Mouse (Mus musculus): ENCODE results near the gene Abcc8. TPM values are rescaled to one million over a fixed set of nuclear protein-coding genes. Genes with fewer than 3 reads are reported as not detected.

The Abcc8 gene
- polyA plus RNA-seq, 1 experiment from 2014 or later = 7.0 TPM

DNA sequence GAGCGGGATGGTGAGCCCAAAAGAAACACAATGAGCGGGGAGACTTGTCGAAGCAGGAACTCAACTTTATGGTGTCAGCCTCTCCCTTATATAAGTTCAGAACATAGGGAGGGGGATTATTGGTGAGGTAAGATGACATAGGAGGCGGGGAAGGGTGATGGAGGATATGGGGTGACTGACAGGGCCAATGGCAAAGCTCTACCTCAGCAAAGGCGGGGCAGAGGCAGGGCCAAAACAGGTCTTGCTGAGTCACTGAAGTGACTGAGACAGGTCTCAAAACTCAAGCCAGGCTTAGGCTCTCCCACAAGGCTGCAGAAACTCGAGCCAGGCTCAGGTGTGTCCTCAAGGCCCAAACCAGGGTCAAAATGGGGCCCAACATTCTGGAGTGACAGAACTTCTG, 93.5 kb downstream of the Abcc8 start:
- WGBS = 81% methylated on average over 6 of the region's 6 CpGs
- no peak overlapping the region for H3K9ac ChIP-seq (replicated peaks; ENCODE audit: low read depth, low read length)
- no peak overlapping the region for H3K27ac ChIP-seq (ENCODE audit: low read length)
- H3K27me3 ChIP-seq (ENCODE audit: control insufficient read depth, insufficient read depth, low read length) = no peaks in the 10 kb centered on the region
- no peak overlapping the region for H3K4me2 ChIP-seq (replicated peaks; ENCODE audit: low read depth, low read length)
- no peaks in the 10 kb centered on the region for H3K4me1 ChIP-seq (ENCODE audit: control insufficient read depth, insufficient read depth, low read length)
- H3K9me3 ChIP-seq (ENCODE audit: control insufficient read depth, low read depth, low read length) = no peaks in the 10 kb centered on the region
- no peak for ATAC-seq (ENCODE audit: insufficient number of reproducible peaks, insufficient read depth, low FRiP score, low read depth)
- peaks cover 13% of the 10 kb centered on the region; the same call in 1 of the 2 replicates for H3K36me3 ChIP-seq (ENCODE audit: control insufficient read depth, insufficient read depth, low read length)
- H3K4me3 ChIP-seq (ENCODE audit: low read depth, low read length) = no peak overlapping the region

DNA sequence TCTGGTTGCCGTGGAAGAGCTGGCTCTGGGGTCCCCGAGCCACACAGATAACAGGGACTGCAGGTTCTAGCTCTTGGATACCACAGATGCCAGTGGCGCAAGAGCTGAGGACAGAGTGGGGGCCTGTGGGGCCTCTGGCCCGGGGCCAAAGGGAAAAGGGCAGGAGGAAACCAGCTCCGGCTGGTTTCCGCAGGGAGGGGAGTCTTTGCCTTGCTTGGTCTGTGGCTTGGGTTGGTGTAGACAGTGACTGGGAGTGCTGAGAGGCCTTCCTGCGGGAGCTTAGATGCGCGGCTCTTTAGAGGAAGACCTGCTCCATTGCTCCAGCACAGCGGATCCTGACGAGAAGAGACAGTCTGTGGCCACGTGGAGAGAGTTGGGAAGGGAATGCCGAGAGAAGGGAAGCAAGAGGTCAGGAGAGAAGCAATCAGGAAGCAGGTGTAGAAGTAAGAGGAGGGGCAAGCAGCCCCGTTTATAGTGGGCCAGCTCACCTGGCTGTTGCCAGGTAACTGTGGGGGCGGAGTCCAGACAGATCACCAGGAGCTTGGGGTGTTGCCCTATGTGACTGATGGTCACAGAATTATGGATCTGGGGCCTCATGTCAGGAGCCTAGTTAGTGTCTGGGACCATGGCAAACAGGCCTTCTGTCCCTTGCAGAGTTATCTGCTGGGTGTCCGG, 94.9 kb downstream of the Abcc8 start:
- peak; percentile 60 for ATAC-seq (ENCODE audit: insufficient number of reproducible peaks, insufficient read depth, low FRiP score, low read depth)
- H3K9me3 ChIP-seq (ENCODE audit: control insufficient read depth, low read depth, low read length) = no peaks in the 10 kb centered on the region
- peaks cover 18% of the 10 kb centered on the region; the same call in 1 of the 2 replicates for H3K36me3 ChIP-seq (ENCODE audit: control insufficient read depth, insufficient read depth, low read length)
- H3K27me3 ChIP-seq (ENCODE audit: control insufficient read depth, insufficient read depth, low read length) = no peaks in the 10 kb centered on the region
- H3K9ac ChIP-seq (replicated peaks; ENCODE audit: low read depth, low read length) = no peak overlapping the region
- WGBS = 63% methylated on average over 16 of the region's 16 CpGs
- no peak overlapping the region for H3K27ac ChIP-seq (ENCODE audit: low read length)
- no peaks in the 10 kb centered on the region for H3K4me1 ChIP-seq (ENCODE audit: control insufficient read depth, insufficient read depth, low read length)
- H3K4me3 ChIP-seq (ENCODE audit: low read depth, low read length) = no peak overlapping the region
- no peak overlapping the region for H3K4me2 ChIP-seq (replicated peaks; ENCODE audit: low read depth, low read length)

GRCm38 (mm10) chr7:46084024-46084423, 95.8 kb downstream of the Abcc8 start:
- Histone ChIP-seq H3K9ac (replicated peaks; ENCODE audit: low read depth, low read length) (no peak overlapping the region), H3K4me2 (replicated peaks; ENCODE audit: low read depth, low read length) (no peak overlapping the region), H3K4me1 (ENCODE audit: control insufficient read depth, insufficient read depth, low read length) (no peaks in the 10 kb centered on the region), H3K27me3 (ENCODE audit: control insufficient read depth, insufficient read depth, low read length) (no peaks in the 10 kb centered on the region), H3K4me3 (ENCODE audit: low read depth, low read length) (no peak overlapping the region), H3K9me3 (ENCODE audit: control insufficient read depth, low read depth, low read length) (no peaks in the 10 kb centered on the region), H3K27ac (ENCODE audit: low read length) (no peak overlapping the region), H3K36me3 (ENCODE audit: control insufficient read depth, insufficient read depth, low read length) (peaks cover 28% of the 10 kb centered on the region; the same call in 1 of the 2 replicates)
- no peak for ATAC-seq (ENCODE audit: insufficient number of reproducible peaks, insufficient read depth, low FRiP score, low read depth)
- WGBS = 85% methylated on average over 10 of the region's 10 CpGs

DNA sequence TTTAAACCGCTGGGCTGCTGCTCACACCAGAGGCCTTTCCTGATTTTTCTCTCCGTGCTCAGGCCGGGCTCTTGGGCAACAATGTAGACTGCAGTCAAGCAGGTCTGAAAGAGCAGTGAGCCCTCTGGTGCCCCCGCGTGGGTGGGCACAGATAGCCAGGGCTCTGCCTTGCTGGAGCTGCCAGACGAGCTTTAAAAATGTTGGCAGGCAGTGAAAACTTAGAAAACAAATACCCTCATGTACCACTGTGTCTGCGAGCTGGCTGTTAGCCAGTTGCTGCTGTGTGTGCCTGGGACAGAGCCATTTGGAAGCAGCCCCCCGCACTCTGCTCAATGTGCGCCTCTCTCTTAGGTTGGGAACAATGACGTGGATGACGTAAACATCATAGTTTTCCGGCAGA, 102.2 kb downstream of the Abcc8 start:
- Histone ChIP-seq H3K4me1 (ENCODE audit: control insufficient read depth, insufficient read depth, low read length) (no peaks in the 10 kb centered on the region), H3K9me3 (ENCODE audit: control insufficient read depth, low read depth, low read length) (no peaks in the 10 kb centered on the region), H3K4me3 (ENCODE audit: low read depth, low read length) (no peak overlapping the region), H3K9ac (replicated peaks; ENCODE audit: low read depth, low read length) (no peak overlapping the region), H3K27me3 (ENCODE audit: control insufficient read depth, insufficient read depth, low read length) (no peaks in the 10 kb centered on the region), H3K27ac (ENCODE audit: low read length) (no peak overlapping the region), H3K4me2 (replicated peaks; ENCODE audit: low read depth, low read length) (no peak overlapping the region), H3K36me3 (ENCODE audit: control insufficient read depth, insufficient read depth, low read length) (peaks cover 46% of the 10 kb centered on the region)
- no peak for ATAC-seq (ENCODE audit: insufficient number of reproducible peaks, insufficient read depth, low FRiP score, low read depth)
- WGBS = 86% methylated on average over 12 of the region's 12 CpGs

- H3K4me3 ChIP-seq (ENCODE audit: low read depth, low read length) = no peak overlapping the region
- H3K36me3 ChIP-seq (ENCODE audit: control insufficient read depth, insufficient read depth, low read length) = peaks cover 43% of the 10 kb centered on the region
- H3K9ac ChIP-seq (replicated peaks; ENCODE audit: low read depth, low read length) = no peak overlapping the region
- H3K4me2 ChIP-seq (replicated peaks; ENCODE audit: low read depth, low read length) = no peak overlapping the region
- 80% methylated on average over 7 of the region's 7 CpGs for WGBS
- no peaks in the 10 kb centered on the region for H3K9me3 ChIP-seq (ENCODE audit: control insufficient read depth, low read depth, low read length)
- H3K27me3 ChIP-seq (ENCODE audit: control insufficient read depth, insufficient read depth, low read length) = no peaks in the 10 kb centered on the region
- no peaks in the 10 kb centered on the region for H3K4me1 ChIP-seq (ENCODE audit: control insufficient read depth, insufficient read depth, low read length)
- no peak overlapping the region for H3K27ac ChIP-seq (ENCODE audit: low read length)
- no peak for ATAC-seq (ENCODE audit: insufficient number of reproducible peaks, insufficient read depth, low FRiP score, low read depth)
Measured at GRCm38 (mm10) chr7:46076844-46077243, 103.0 kb downstream of the Abcc8 start.

GRCm38 (mm10) chr7:46068831-46069230, 111.0 kb downstream of the Abcc8 start:
- no peak overlapping the region for H3K9ac ChIP-seq (replicated peaks; ENCODE audit: low read depth, low read length)
- H3K36me3 ChIP-seq (ENCODE audit: control insufficient read depth, insufficient read depth, low read length) = peaks cover 56% of the 10 kb centered on the region
- no peak for ATAC-seq (ENCODE audit: insufficient number of reproducible peaks, insufficient read depth, low FRiP score, low read depth)
- H3K9me3 ChIP-seq (ENCODE audit: control insufficient read depth, low read depth, low read length) = no peaks in the 10 kb centered on the region
- H3K4me3 ChIP-seq (ENCODE audit: low read depth, low read length) = no peak overlapping the region
- WGBS = 91% methylated on average over 8 of the region's 8 CpGs
- H3K27me3 ChIP-seq (ENCODE audit: control insufficient read depth, insufficient read depth, low read length) = no peaks in the 10 kb centered on the region
- H3K4me2 ChIP-seq (replicated peaks; ENCODE audit: low read depth, low read length) = no peak overlapping the region
- no peaks in the 10 kb centered on the region for H3K4me1 ChIP-seq (ENCODE audit: control insufficient read depth, insufficient read depth, low read length)
- no peak overlapping the region for H3K27ac ChIP-seq (ENCODE audit: low read length)

DNA sequence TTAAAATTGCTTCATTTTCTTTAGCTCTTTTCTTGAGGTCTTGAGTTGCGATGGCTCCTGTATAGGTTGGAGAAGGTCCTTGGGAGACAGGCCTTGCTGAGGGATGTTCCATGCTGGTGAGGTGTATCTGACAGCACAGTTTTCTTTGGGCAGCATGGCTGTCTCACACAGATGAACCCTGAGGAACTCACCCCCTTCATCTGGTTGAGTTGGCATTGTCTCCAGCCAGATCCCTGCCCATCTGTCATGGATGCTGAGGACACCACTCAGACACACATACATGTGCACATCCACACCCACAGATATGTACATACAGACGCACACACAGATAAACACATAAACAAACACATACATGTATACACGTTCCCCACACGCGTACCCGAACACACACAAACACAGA, 116.5 kb downstream of the Abcc8 start:
- WGBS = 94% methylated on average over 6 of the region's 6 CpGs
- Histone ChIP-seq H3K9me3 (ENCODE audit: control insufficient read depth, low read depth, low read length) (no peaks in the 10 kb centered on the region), H3K36me3 (ENCODE audit: control insufficient read depth, insufficient read depth, low read length) (peaks cover 45% of the 10 kb centered on the region), H3K27me3 (ENCODE audit: control insufficient read depth, insufficient read depth, low read length) (no peaks in the 10 kb centered on the region), H3K4me2 (replicated peaks; ENCODE audit: low read depth, low read length) (no peak overlapping the region), H3K4me3 (ENCODE audit: low read depth, low read length) (no peak overlapping the region), H3K9ac (replicated peaks; ENCODE audit: low read depth, low read length) (no peak overlapping the region), H3K27ac (ENCODE audit: low read length) (no peak overlapping the region), H3K4me1 (ENCODE audit: control insufficient read depth, insufficient read depth, low read length) (no peaks in the 10 kb centered on the region)
- ATAC-seq (ENCODE audit: insufficient number of reproducible peaks, insufficient read depth, low FRiP score, low read depth) = no peak

- no peak overlapping the region for H3K4me3 ChIP-seq (ENCODE audit: low read depth, low read length)
- no peak for ATAC-seq (ENCODE audit: insufficient number of reproducible peaks, insufficient read depth, low FRiP score, low read depth)
- no peaks in the 10 kb centered on the region for H3K4me1 ChIP-seq (ENCODE audit: control insufficient read depth, insufficient read depth, low read length)
- no peak overlapping the region for H3K9ac ChIP-seq (replicated peaks; ENCODE audit: low read depth, low read length)
- peaks cover 52% of the 10 kb centered on the region for H3K36me3 ChIP-seq (ENCODE audit: control insufficient read depth, insufficient read depth, low read length)
- no peak overlapping the region for H3K4me2 ChIP-seq (replicated peaks; ENCODE audit: low read depth, low read length)
- H3K27me3 ChIP-seq (ENCODE audit: control insufficient read depth, insufficient read depth, low read length) = no peaks in the 10 kb centered on the region
- no peaks in the 10 kb centered on the region for H3K9me3 ChIP-seq (ENCODE audit: control insufficient read depth, low read depth, low read length)
- WGBS = 87% methylated on average over 16 of the region's 16 CpGs
- H3K27ac ChIP-seq (ENCODE audit: low read length) = no peak overlapping the region
Measured at GRCm38 (mm10) chr7:46061614-46062013, 118.2 kb downstream of the Abcc8 start.

- no peak overlapping the region for H3K4me2 ChIP-seq (replicated peaks; ENCODE audit: low read depth, low read length)
- WGBS = 94% methylated on average over 8 of the region's 8 CpGs
Measured at GRCm38 (mm10) chr7:46060688-46061087, 119.1 kb downstream of the Abcc8 start.

More at GRCm38 (mm10) chr7:46060688-46061087, 119.1 kb downstream of the Abcc8 start:
- Histone ChIP-seq H3K4me1 (ENCODE audit: control insufficient read depth, insufficient read depth, low read length) (no peaks in the 10 kb centered on the region), H3K27ac (ENCODE audit: low read length) (no peak overlapping the region), H3K27me3 (ENCODE audit: control insufficient read depth, insufficient read depth, low read length) (no peaks in the 10 kb centered on the region), H3K9me3 (ENCODE audit: control insufficient read depth, low read depth, low read length) (no peaks in the 10 kb centered on the region), H3K4me3 (ENCODE audit: low read depth, low read length) (no peak overlapping the region), H3K9ac (replicated peaks; ENCODE audit: low read depth, low read length) (no peak overlapping the region), H3K36me3 (ENCODE audit: control insufficient read depth, insufficient read depth, low read length) (peaks cover 50% of the 10 kb centered on the region)
- no peak for ATAC-seq (ENCODE audit: insufficient number of reproducible peaks, insufficient read depth, low FRiP score, low read depth)

All from stomach, embryonic 14.5 days (tissue).